Comparison of ENCODE assay signal across 12 mouse cellular contexts in genomic region chr2:163696763-163697162, GRCm38 (mm10). TPM values are rescaled to one million over a fixed set of nuclear protein-coding genes. Genes with fewer than 3 reads are reported as not detected.
DNase-seq lines count a peak whose midpoint lies in the region; ATAC-seq and TF ChIP-seq lines count a peak whose summit lies in the region.
"Had no signal": no experiment of that assay in that cellular context is flagged by ENCODE, and none has a peak within 500 bp of the region (broad histone marks: within the 10 kb centered on the region; RNA-seq: fewer than 3 reads in every experiment).

No protein-coding gene starts in this region.

- no peak overlapping the region for H3K4me3 ChIP-seq in cerebellum, adult 2 months (replicated peaks; ENCODE audit: insufficient read depth, low read depth, low read length)
- no peak overlapping the region for H3K4me3 ChIP-seq in kidney, embryonic 14.5 days (ENCODE audit: low read length)
- H3K4me3 ChIP-seq in CH12.LX (replicated peaks in 1 of 3; ENCODE audit: low read depth in 2 of 3, low read length in 2 of 3, poor library complexity in 1 of 3): no peak overlapping the region
- no peak overlapping the region for H3K4me3 ChIP-seq in liver, embryonic 12.5 days
- H3K4me3 ChIP-seq: neural tube, embryonic 12.5 days had no signal

- no peak for DNase-seq in cerebellum, adult 2 months
- DNase-seq in cerebellum, postnatal 25 days: no peak
- no peak for DNase-seq in kidney, postnatal 4 days
- DNase-seq in CH12.LX (ENCODE audit: extremely low read depth): no peak
- DNase-seq in ovary, postnatal 14 days (ENCODE audit: low spot score): no peak
- no peak for DNase-seq in left cerebral cortex, postnatal 4 days
- DNase-seq: kidney, adult 9 months; thymus, adult 18-20 months had no signal

- H3K36me3 ChIP-seq in kidney, embryonic 14.5 days (ENCODE audit: control insufficient read depth, insufficient read depth, low read length): no peaks in the 10 kb centered on the region
- peaks cover 9 to 52% of the 10 kb centered on the region in 2 experiments for H3K36me3 ChIP-seq in CH12.LX (replicated peaks in 1 of 2; ENCODE audit: control insufficient read depth in 1 of 2, insufficient read depth in 1 of 2, low read length in 1 of 2)
- H3K36me3 ChIP-seq in liver, embryonic 12.5 days: no peaks in the 10 kb centered on the region
- H3K36me3 ChIP-seq: neural tube, embryonic 12.5 days had no signal

- peaks cover 95% of the 10 kb centered on the region for H3K79me2 ChIP-seq in CH12.LX (replicated peaks; ENCODE audit: control insufficient read depth, extremely low read depth, insufficient read depth, poor library complexity, severe bottlenecking)

- intact Hi-C loops in left cerebral cortex, postnatal 4 days (cut with DNase I): loop anchor here (5.0 kb wide), 1 partner anchor 34 kb away; no protein-coding TSS in a partner anchor

- no peak for TF ChIP-seq EP300 in CH12.LX (IDR thresholded peaks at IDR 0.05; ENCODE audit: low read length)

- TF ChIP-seq CTCF in cerebellum, adult 2 months (IDR thresholded peaks at IDR 0.05; ENCODE audit: borderline replicate concordance, insufficient read depth, low read depth, low read length): no peak
- no peak for TF ChIP-seq CTCF in CH12.LX (conservative IDR thresholded peaks at IDR 0.05 in 1 of 2, IDR thresholded peaks at IDR 0.05 in 1 of 2; ENCODE audit: low read depth in 2 of 2, low read length in 2 of 2)

- H3K4me2 ChIP-seq in kidney, embryonic 14.5 days (replicated peaks; ENCODE audit: low read depth, low read length): no peak overlapping the region
- H3K4me2 ChIP-seq in CH12.LX (ENCODE audit: insufficient read depth, low read depth, poor library complexity, severe bottlenecking): peak overlapping the region; percentile 11
- H3K4me2 ChIP-seq in liver, embryonic 12.5 days: peak overlapping the region; percentile 27
- H3K4me2 ChIP-seq: neural tube, embryonic 12.5 days had no signal

- no peaks in the 10 kb centered on the region for H3K9me3 ChIP-seq in kidney, embryonic 14.5 days (ENCODE audit: control insufficient read depth, low read length)
- no peaks in the 10 kb centered on the region for H3K9me3 ChIP-seq in CH12.LX (replicated peaks; ENCODE audit: low read length)
- no peaks in the 10 kb centered on the region for H3K9me3 ChIP-seq in liver, embryonic 12.5 days (replicated peaks)
- H3K9me3 ChIP-seq: neural tube, embryonic 12.5 days had no signal

- no peaks in the 10 kb centered on the region for H3K27me3 ChIP-seq in cerebellum, adult 2 months (ENCODE audit: control insufficient read depth, insufficient read depth, low read length)
- no peaks in the 10 kb centered on the region for H3K27me3 ChIP-seq in kidney, embryonic 14.5 days (ENCODE audit: control insufficient read depth, insufficient read depth, low read length)
- no peaks in the 10 kb centered on the region for H3K27me3 ChIP-seq in CH12.LX (replicated peaks)
- H3K27me3 ChIP-seq in liver, embryonic 12.5 days (replicated peaks): no peaks in the 10 kb centered on the region
- H3K27me3 ChIP-seq: neural tube, embryonic 12.5 days had no signal

- no peak overlapping the region for H3K9ac ChIP-seq in kidney, embryonic 14.5 days (ENCODE audit: low read depth, low read length)
- H3K9ac ChIP-seq in CH12.LX (ENCODE audit: insufficient read depth, low read depth): no peak overlapping the region
- no peak overlapping the region; the same call in 1 of the 2 replicates for H3K9ac ChIP-seq in liver, embryonic 12.5 days
- H3K9ac ChIP-seq: neural tube, embryonic 12.5 days had no signal

- TF ChIP-seq RAD21 in CH12.LX (IDR thresholded peaks at IDR 0.05; ENCODE audit: low read depth, low read length): no peak

- H3K27ac ChIP-seq in cerebellum, adult 2 months (ENCODE audit: insufficient read depth, low read length): 0 out of 2 replicates have a peak overlapping the region, but pooled peaks have one; percentile 26
- H3K27ac ChIP-seq in kidney, embryonic 14.5 days (ENCODE audit: low read depth, low read length): 0 out of 2 replicates have a peak overlapping the region, but pooled peaks have one; percentile 30
- peak overlapping the region; percentile 19 for H3K27ac ChIP-seq in CH12.LX (ENCODE audit: insufficient read depth, low read depth)
- H3K27ac ChIP-seq in liver, embryonic 12.5 days: peak overlapping the region; percentile 74
- H3K27ac ChIP-seq: neural tube, embryonic 12.5 days had no signal

- no peak for ATAC-seq in kidney, embryonic 14.5 days (ENCODE audit: low FRiP score, low TSS enrichment)
- ATAC-seq in liver, embryonic 12.5 days: peak; percentile 62
- ATAC-seq: forebrain, embryonic 16.5 days had no signal

- WGBS in cerebellum, adult 2 months: 76% methylated on average over 2 of the region's 2 CpGs
- 43% methylated on average over 2 of the region's 2 CpGs for whole genome bisulfite sequencing in kidney, embryonic 14.5 days
- WGBS in liver, embryonic 12.5 days (ENCODE audit: insufficient replicate concordance): 35% methylated on average over 2 of the region's 2 CpGs

- no peak for TF ChIP-seq POLR2A in cerebellum, adult 2 months (IDR thresholded peaks at IDR 0.05; ENCODE audit: borderline replicate concordance, insufficient read depth, low read length)
- 0 out of 2 replicates have a peak, but pooled peaks have one; percentile 26 for TF ChIP-seq POLR2A in CH12.LX (IDR thresholded peaks at IDR 0.05; ENCODE audit: low read depth, low read length)

- peaks cover 28% of the 10 kb centered on the region for H3K4me1 ChIP-seq in cerebellum, adult 2 months (ENCODE audit: control insufficient read depth, insufficient read depth, low read length)
- H3K4me1 ChIP-seq in kidney, embryonic 14.5 days (ENCODE audit: control insufficient read depth, insufficient read depth, low read length): peaks cover 26% of the 10 kb centered on the region
- peaks cover 37 to 88% of the 10 kb centered on the region in 2 experiments for H3K4me1 ChIP-seq in CH12.LX (ENCODE audit: control insufficient read depth in 1 of 2, insufficient read depth in 2 of 2)
- H3K4me1 ChIP-seq in liver, embryonic 12.5 days: peaks cover 87% of the 10 kb centered on the region

- dilution Hi-C loops in CH12.LX (cut with MboI; ENCODE audit: extremely low pct_ligation_motif_present, extremely low pct_unique_long_range_greater_than_20kb, low sequenced_read_pairs): no loop called here

- in situ Hi-C loops in CH12.LX (cut with MboI; ENCODE audit: low pct_ligation_motif_present, low pct_unique_long_range_greater_than_20kb, low sequenced_read_pairs): loop anchor here (5.0 kb wide), 1 partner anchor 34 kb away; no protein-coding TSS in a partner anchor

TF ChIP-seq in CH12.LX, 34 proteins besides CTCF, POLR2A, EP300 and RAD21:
- TF ChIP-seq MAZ (IDR thresholded peaks at IDR 0.05; ENCODE audit: low read depth, low read length) (no peak), SMC3 (IDR thresholded peaks at IDR 0.05; ENCODE audit: low read depth, low read length) (no peak), ZMIZ1 (IDR thresholded peaks at IDR 0.05; ENCODE audit: low read depth, low read length) (no peak), MAX (IDR thresholded peaks at IDR 0.05; ENCODE audit: low read length) (no peak), TCF12 (IDR thresholded peaks at IDR 0.05; ENCODE audit: low read depth, low read length) (no peak), JUN (IDR thresholded peaks at IDR 0.05; ENCODE audit: insufficient read depth, low read depth, low read length) (no peak), MAFK (IDR thresholded peaks at IDR 0.05; ENCODE audit: insufficient replicate concordance, low read length) (no peak), JUND (conservative IDR thresholded peaks at IDR 0.05; ENCODE audit: low read depth, low read length) (no peak)

RNA-seq across cellular contexts. Expression of gene Pkig, which starts 38.6 kb away (rescaled TPM):
- polyA plus RNA-seq in cerebellum, adult 2 months (2012; rRNA removed): 49.6 and 57.4 TPM in 2 replicates
- polyA plus RNA-seq in kidney, embryonic 14.5 days (2014; fragmentation: Nextera tagmentation; extraction: Ambion mirVana): 187 and 203 TPM in 2 replicates
- total RNA-seq in CH12.LX (2012; rRNA removed) (225 and 253 TPM in 2 replicates), CH12.LX (2014; rRNA removed) (227 and 228 TPM in 2 replicates)
- 364 and 473 TPM in 2 replicates for polyA plus RNA-seq in CH12.LX (2012; ENCODE audit: insufficient read length, low read depth)
- polyA plus RNA-seq in liver, embryonic 12.5 days (2016; fragmentation: Nextera tagmentation; extraction: Ambion mirVana): 133 and 134 TPM in 2 replicates
- total RNA-seq in left cerebral cortex, postnatal 4 days (2021): 10 to 100 TPM; 83.4 to 91.6 TPM

RNA-seq across cellular contexts. Expression of gene Serinc3, which starts 51.8 kb away (rescaled TPM):
- 162 and 179 TPM in 2 replicates for polyA plus RNA-seq in cerebellum, adult 2 months (2012; rRNA removed)
- 35.4 and 43.0 TPM in 2 replicates for polyA plus RNA-seq in kidney, embryonic 14.5 days (2014; fragmentation: Nextera tagmentation; extraction: Ambion mirVana)
- total RNA-seq in CH12.LX (2012; rRNA removed) (345 and 358 TPM in 2 replicates), CH12.LX (2014; rRNA removed) (411 and 467 TPM in 2 replicates)
- 493 and 611 TPM in 2 replicates for polyA plus RNA-seq in CH12.LX (2012; ENCODE audit: insufficient read length, low read depth)
- polyA plus RNA-seq in liver, embryonic 12.5 days (2016; fragmentation: Nextera tagmentation; extraction: Ambion mirVana): 127 and 132 TPM in 2 replicates
- total RNA-seq in left cerebral cortex, postnatal 4 days (2021): 100 to 1,000 TPM; 138 to 139 TPM

RNA-seq across cellular contexts. Expression of gene Ada, which starts 53.3 kb away (rescaled TPM):
- 1.4 and 1.5 TPM in 2 replicates for polyA plus RNA-seq in cerebellum, adult 2 months (2012; rRNA removed)
- polyA plus RNA-seq in kidney, embryonic 14.5 days (2014; fragmentation: Nextera tagmentation; extraction: Ambion mirVana): 9.7 and 10.1 TPM in 2 replicates
- 18.0 and 23.4 TPM in 2 replicates for total RNA-seq in CH12.LX (2012; rRNA removed)
- 21.8 and 24.0 TPM in 2 replicates for total RNA-seq in CH12.LX (2014; rRNA removed)
- polyA plus RNA-seq in CH12.LX (2012; ENCODE audit: insufficient read length, low read depth): 19.9 and 21.1 TPM in 2 replicates
- polyA plus RNA-seq in liver, embryonic 12.5 days (2016; fragmentation: Nextera tagmentation; extraction: Ambion mirVana): 6.6 and 6.7 TPM in 2 replicates
- 1 to 10 TPM; 5.0 to 5.9 TPM for total RNA-seq in left cerebral cortex, postnatal 4 days (2021)

Comparison
In these comparisons a context has a peak if more than half of its experiments do, and no peak if none do; other contexts are left out.
1. H3K27ac ChIP-seq: peak in every context shown above with its lines; median percentile 74 in liver, embryonic 12.5 days; 30 in kidney, embryonic 14.5 days; 26 in cerebellum, adult 2 months; 19 in CH12.LX.